Mouse (Mus musculus) G1E (cell line): Measurements from ENCODE around the gene Fgf8.

Experiments used
- CTCF ChIP-seq: IDR thresholded peaks from 2 replicates; pipeline ENCODE4 v1.5.1; 2012; ENCODE audit warnings: low read depth, low read length, inconsistent platforms, mixed read lengths
- POLR2AphosphoS5 ChIP-seq: IDR thresholded peaks from 2 replicates; pipeline ENCODE4 v1.6.1; 2012; ENCODE audit warnings: low read depth, low read length, inconsistent platforms; ENCODE audit not compliant: insufficient replicate concordance
- TAL1 ChIP-seq: conservative IDR thresholded peaks from 2 replicates; pipeline ENCODE4 v1.6.1; 2012; ENCODE audit warnings: low read depth, low read length, inconsistent platforms, mixed read lengths

- TF ChIP-seq CTCF (no peak), TAL1 (no peak), POLR2AphosphoS5 (no peak)
These were observed 32.8 kb upstream of the Fgf8 start for GRCm38 (mm10) chr19:45775486-45775885.
